Mouse (Mus musculus): Measurements from ENCODE around the gene Gm20388. TPM values are rescaled to one million over a fixed set of nuclear protein-coding genes. Genes with fewer than 3 reads are reported as not detected.

Gene Gm20388
- polyA plus RNA-seq, 1 experiment from 2014 or later: not detected

DNA sequence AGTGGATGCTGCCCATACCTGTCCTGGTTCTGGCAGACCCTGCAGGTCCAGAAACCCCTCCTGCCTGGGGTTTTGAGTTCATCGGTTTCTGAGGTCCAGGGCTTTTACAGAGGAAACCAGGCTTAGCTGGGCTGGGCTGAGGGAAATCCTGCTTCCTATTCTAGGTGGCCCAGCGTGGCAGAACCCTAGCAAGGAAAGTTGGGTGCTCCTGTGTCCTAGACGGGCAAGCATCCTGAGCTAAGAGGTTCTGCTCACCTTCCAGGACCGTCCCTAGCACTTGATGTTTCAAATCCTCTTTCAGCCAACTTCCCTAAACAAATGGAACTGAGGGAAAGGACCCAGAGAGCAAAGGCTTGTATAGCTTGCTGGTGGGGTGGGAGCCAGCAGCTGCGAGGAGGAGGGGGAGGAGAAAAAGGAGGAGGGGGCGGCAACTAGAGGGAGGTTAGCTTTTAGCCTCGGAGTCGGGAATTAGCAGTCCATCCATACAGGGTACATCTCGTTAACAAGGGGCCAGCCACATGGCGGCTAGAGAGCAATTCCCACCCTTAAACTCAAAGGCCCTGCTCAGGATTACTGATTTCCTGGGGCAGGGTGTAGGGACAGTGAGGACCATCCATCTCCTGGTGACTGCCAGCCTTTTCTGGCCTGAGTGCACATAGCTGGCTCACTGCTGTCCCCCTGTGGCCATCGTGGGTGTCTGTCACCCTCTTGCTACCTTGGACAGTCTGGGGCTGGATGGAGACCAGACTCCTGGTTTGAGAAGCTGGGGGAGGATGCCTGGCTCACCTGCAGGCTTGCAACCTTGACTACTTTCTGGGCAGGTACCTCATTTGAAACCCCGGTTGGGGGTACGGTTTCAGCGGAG, 624.1 kb downstream of the Gm20388 start:
- H3K9ac ChIP-seq (ENCODE audit: low read depth, low read length): no peak overlapping the region
- H3K9me3 ChIP-seq (ENCODE audit: control insufficient read depth): no peaks in the 10 kb centered on the region
- ATAC-seq: 0 out of 2 replicates have a peak, but pooled peaks have one; percentile 9
- H3K4me3 ChIP-seq (ENCODE audit: low read depth, low read length): no peak overlapping the region
- no peaks in the 10 kb centered on the region; the same call in 1 of the 2 replicates for H3K27me3 ChIP-seq (replicated peaks; ENCODE audit: control insufficient read depth, insufficient read depth, low read length)
- no peak overlapping the region for H3K27ac ChIP-seq (ENCODE audit: low read depth, low read length)
- peak overlapping the region; percentile 99 for H3K4me2 ChIP-seq (replicated peaks; ENCODE audit: low read depth)
- peaks cover 22% of the 10 kb centered on the region for H3K4me1 ChIP-seq (replicated peaks; ENCODE audit: control insufficient read depth, insufficient read depth, low read length)
- WGBS: 32% methylated on average over 14 of the region's 14 CpGs
- TF ChIP-seq CTCF (IDR thresholded peaks at IDR 0.05; ENCODE audit: low read depth): peak; percentile 100
- H3K36me3 ChIP-seq (ENCODE audit: control insufficient read depth, insufficient read depth): no peaks in the 10 kb centered on the region

DNA sequence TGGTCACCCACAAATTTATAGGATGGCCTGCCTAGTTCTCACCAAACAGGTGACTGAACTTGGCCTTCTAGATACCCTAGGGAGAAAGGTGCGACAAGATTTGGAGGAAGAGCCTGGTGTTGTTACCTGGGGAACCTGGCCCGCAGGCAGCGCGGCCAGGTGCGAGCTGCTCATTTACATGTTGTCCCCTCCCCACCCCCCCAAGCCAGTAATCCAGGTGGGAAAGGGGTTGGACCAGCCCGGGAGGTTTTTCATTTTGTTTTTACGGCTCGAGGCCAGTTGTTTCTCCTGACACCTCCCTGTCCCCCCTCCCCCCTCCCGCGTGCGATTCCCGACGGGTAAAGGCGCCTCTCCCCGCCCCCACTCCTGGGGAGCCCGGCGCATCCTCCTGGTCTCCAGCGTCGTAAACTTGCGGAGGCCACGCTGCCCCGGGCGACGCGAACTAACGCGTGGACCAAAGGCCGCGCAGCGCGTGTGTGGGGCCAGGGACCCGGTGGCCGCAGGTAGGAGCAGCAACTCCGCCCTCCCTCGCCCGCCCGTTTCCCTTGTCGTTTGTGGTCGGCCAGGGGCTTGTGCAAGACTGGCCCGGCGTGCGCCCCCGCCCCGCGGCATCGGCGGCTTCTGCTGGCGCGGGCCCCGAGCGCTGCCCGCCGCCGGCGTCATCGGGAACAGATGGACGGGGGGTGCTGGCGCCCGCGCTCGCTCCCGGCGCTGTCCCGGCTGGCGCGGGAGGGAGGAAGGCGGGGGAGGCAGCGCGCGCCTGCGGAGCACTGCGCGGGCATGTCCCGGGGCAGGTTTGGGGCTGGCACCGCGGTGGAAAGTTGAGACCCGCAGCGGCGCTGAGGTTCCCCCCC, 625.0 kb downstream of the Gm20388 start:
- Histone ChIP-seq H3K36me3 (ENCODE audit: control insufficient read depth, insufficient read depth) (no peaks in the 10 kb centered on the region), H3K9ac (ENCODE audit: low read depth, low read length) (peak overlapping the region; percentile 53), H3K27ac (ENCODE audit: low read depth, low read length) (peak overlapping the region; percentile 96), H3K4me2 (replicated peaks; ENCODE audit: low read depth) (peak overlapping the region; percentile 99), H3K4me1 (replicated peaks; ENCODE audit: control insufficient read depth, insufficient read depth, low read length) (peaks cover 24% of the 10 kb centered on the region), H3K27me3 (replicated peaks; ENCODE audit: control insufficient read depth, insufficient read depth, low read length) (no peaks in the 10 kb centered on the region; the same call in 1 of the 2 replicates), H3K9me3 (ENCODE audit: control insufficient read depth) (no peaks in the 10 kb centered on the region), H3K4me3 (ENCODE audit: low read depth, low read length) (peak overlapping the region; percentile 62)
- ATAC-seq: no peak
- TF ChIP-seq CTCF (IDR thresholded peaks at IDR 0.05; ENCODE audit: low read depth): no peak
- WGBS: 1% methylated on average over 78 of the region's 79 CpGs

DNA sequence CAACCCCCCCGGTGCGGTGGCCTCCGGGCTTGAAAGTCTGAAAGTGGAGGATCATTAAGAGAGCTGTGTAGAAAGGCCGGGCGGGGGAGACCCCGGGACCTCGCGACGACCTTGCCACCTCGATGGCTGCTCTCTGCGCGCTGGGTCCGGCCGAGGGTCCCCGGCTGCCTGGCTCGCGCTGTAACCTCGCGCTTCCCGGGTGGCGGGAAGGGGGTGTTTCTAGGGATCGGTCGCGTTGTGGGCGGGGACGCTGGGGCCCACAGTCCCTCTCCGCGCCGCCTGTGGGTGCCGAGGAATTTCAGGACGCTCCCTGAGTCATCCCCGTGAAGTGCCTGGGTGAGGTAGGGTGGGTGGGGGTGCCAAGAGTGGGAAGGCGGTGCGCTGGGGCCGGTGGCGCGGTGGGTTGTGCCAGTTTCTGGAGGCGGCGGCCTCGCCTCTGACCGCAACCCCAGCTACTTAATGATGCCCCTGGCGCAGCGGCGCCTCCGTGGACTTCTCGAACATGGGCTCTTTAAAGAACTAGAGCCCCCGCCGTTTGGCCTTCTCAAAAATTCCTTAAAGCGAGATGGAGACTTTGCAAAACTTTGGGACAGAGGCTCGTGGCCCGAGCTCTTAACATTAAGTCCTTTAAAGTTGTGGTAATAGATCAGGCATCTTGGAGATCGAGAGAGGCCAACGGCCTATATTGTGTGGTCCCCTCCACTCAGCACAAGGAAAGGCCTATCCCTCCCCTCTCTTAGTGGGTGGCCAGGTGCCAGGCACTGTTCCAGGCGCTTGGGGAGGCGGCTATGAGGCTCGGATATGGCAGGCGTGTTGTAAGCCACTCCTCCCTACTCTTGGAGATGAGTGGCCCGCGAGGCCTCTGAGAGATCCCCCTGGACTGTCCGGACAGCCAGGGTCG, 625.9 kb downstream of the Gm20388 start:
- no peaks in the 10 kb centered on the region for H3K9me3 ChIP-seq (ENCODE audit: control insufficient read depth)
- no peak for TF ChIP-seq CTCF (IDR thresholded peaks at IDR 0.05; ENCODE audit: low read depth)
- no peaks in the 10 kb centered on the region; the same call in 1 of the 2 replicates for H3K27me3 ChIP-seq (replicated peaks; ENCODE audit: control insufficient read depth, insufficient read depth, low read length)
- H3K9ac ChIP-seq (ENCODE audit: low read depth, low read length): peak overlapping the region; percentile 53
- H3K4me2 ChIP-seq (replicated peaks; ENCODE audit: low read depth): peak overlapping the region; percentile 99
- under 1% methylated on average over 60 of the region's 61 CpGs for WGBS
- H3K27ac ChIP-seq (ENCODE audit: low read depth, low read length): peak overlapping the region; percentile 96
- H3K36me3 ChIP-seq (ENCODE audit: control insufficient read depth, insufficient read depth): no peaks in the 10 kb centered on the region
- peak overlapping the region; percentile 62 for H3K4me3 ChIP-seq (ENCODE audit: low read depth, low read length)
- peak; percentile 29 for ATAC-seq
- peaks cover 24% of the 10 kb centered on the region for H3K4me1 ChIP-seq (replicated peaks; ENCODE audit: control insufficient read depth, insufficient read depth, low read length)

DNA sequence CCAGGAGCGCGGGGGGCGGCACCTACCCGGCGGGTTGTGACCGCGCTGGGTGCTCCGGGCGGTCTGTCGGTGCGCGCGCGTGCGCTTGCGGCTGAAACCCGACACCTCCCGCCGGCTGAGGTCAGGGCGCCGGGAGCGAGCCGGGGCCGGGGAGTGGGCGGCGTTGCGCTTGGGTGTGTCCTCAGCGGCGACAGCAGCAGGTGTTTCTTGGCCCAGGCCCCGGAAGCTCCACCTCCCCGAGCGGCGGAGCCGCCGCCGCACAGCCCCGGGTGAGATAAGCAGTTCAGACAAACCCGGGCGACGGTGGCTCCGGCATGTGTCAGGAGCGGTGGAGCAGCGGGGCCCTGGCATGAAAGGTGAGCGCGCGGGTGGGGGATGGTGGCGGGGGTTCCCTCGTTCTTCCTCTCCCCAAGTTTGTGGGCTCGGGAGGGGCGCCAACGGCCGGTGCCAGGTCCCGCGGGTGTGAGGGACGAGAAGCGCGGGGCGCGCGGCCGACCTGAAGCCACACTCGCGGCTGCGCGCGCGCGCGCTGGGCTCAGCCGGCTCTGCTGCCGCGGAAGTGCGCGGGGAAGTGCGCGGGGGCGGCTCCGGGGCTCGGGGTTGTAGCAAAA, 626.7 kb downstream of the Gm20388 start:
- no peaks in the 10 kb centered on the region for H3K9me3 ChIP-seq (ENCODE audit: control insufficient read depth)
- peaks cover 22% of the 10 kb centered on the region for H3K4me1 ChIP-seq (replicated peaks; ENCODE audit: control insufficient read depth, insufficient read depth, low read length)
- no peak for TF ChIP-seq CTCF (IDR thresholded peaks at IDR 0.05; ENCODE audit: low read depth)
- peak overlapping the region; percentile 53 for H3K9ac ChIP-seq (ENCODE audit: low read depth, low read length)
- H3K4me3 ChIP-seq (ENCODE audit: low read depth, low read length): peak overlapping the region; percentile 62
- peak; percentile 69 for ATAC-seq
- under 1% methylated on average over 69 of the region's 79 CpGs for whole genome bisulfite sequencing
- peak overlapping the region; percentile 99 for H3K4me2 ChIP-seq (replicated peaks; ENCODE audit: low read depth)
- H3K27ac ChIP-seq (ENCODE audit: low read depth, low read length): peak overlapping the region; percentile 96
- H3K36me3 ChIP-seq (ENCODE audit: control insufficient read depth, insufficient read depth): no peaks in the 10 kb centered on the region
- no peaks in the 10 kb centered on the region; the same call in 1 of the 2 replicates for H3K27me3 ChIP-seq (replicated peaks; ENCODE audit: control insufficient read depth, insufficient read depth, low read length)

DNA sequence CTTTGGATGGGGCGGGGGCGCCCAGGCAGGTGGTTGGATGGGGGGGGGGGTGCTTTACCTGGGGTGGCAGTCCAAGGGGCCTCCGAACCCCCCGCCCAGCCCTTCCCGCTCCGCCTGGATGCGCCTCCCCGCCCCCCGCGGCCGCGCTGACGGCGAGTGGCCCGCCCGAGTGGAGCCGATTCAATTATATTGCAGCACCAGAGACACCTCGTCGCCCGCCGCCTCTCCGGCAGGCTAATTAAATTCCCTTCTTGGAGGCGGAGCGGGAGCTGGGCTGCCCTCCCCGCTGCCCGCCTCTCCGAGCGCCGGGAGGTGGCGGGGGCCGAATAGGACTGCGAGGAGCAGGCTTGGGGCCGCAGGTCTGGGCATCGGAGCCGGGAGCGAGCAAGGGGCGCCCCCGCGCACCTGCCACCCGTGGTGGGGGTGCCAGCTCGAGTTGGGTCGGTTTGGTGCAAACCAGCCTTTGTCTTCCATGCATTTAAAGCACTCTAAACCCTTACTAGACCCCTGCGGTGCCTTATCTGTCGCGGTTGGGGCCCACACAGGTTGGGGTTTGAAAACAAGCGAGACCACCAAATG, 627.3 kb downstream of the Gm20388 start:
- Histone ChIP-seq H3K4me3 (ENCODE audit: low read depth, low read length) (peak overlapping the region; percentile 62), H3K27ac (ENCODE audit: low read depth, low read length) (peak overlapping the region; percentile 96), H3K36me3 (ENCODE audit: control insufficient read depth, insufficient read depth) (no peaks in the 10 kb centered on the region), H3K4me1 (replicated peaks; ENCODE audit: control insufficient read depth, insufficient read depth, low read length) (peaks cover 18% of the 10 kb centered on the region), H3K4me2 (replicated peaks; ENCODE audit: low read depth) (peak overlapping the region; percentile 99), H3K27me3 (replicated peaks; ENCODE audit: control insufficient read depth, insufficient read depth, low read length) (no peaks in the 10 kb centered on the region; the same call in 1 of the 2 replicates), H3K9ac (ENCODE audit: low read depth, low read length) (peak overlapping the region; percentile 53), H3K9me3 (ENCODE audit: control insufficient read depth) (no peaks in the 10 kb centered on the region)
- WGBS: 1% methylated on average over 39 of the region's 46 CpGs
- TF ChIP-seq CTCF (IDR thresholded peaks at IDR 0.05; ENCODE audit: low read depth): no peak
- ATAC-seq: peak; percentile 19
